Mouse (Mus musculus) thymus, adult 2 months (tissue): Measurements from ENCODE around the gene 1700016H13Rik.

Experiments
- CTCF ChIP-seq: fragments of 200-500 bp; IDR thresholded peaks from 2 replicates; pipeline ENCODE4 v1.5.1; 2012; ENCODE audit warnings: mild to moderate bottlenecking, control low read depth, low read length, moderate library complexity, borderline replicate concordance; ENCODE audit not compliant: control insufficient read depth, poor library complexity, insufficient read depth; ENCODE audit errors: extremely low read depth
- POLR2A ChIP-seq: fragments of 200-500 bp; IDR thresholded peaks from 2 replicates; pipeline ENCODE4 v1.6.1; 2012; ENCODE audit warnings: mild to moderate bottlenecking, low read length, control low read depth, moderate library complexity; ENCODE audit not compliant: control insufficient read depth, poor library complexity, insufficient read depth; ENCODE audit errors: extremely low read depth

- TF ChIP-seq CTCF = no peak
- no peak for TF ChIP-seq POLR2A
Observed at GRCm38 (mm10) chr5:103637162-103637561, 18.6 kb downstream of the 1700016H13Rik start.
